Mouse (Mus musculus): ENCODE data around the gene Ppp1r12a. TPM values are rescaled to one million over a fixed set of nuclear protein-coding genes. Genes with fewer than 3 reads are reported as not detected.
"Not testable (repeated sequence)": the region's sequence is repeated elsewhere in the genome, so short reads cannot be mapped to it uniquely, and the experiment has no call there.

Gene Ppp1r12a
- polyA plus RNA-seq, 1 experiment from 2014 or later, result 39.6 TPM

GRCm38 (mm10) chr10:108277198-108277597, 115.2 kb downstream of the Ppp1r12a start:
- DNase-seq (no peak), ATAC-seq (ENCODE audit: low read depth) (no peak)
- no peak overlapping the region for H3K4me2 ChIP-seq
- H3K27ac ChIP-seq, result no peak overlapping the region
- WGBS (ENCODE audit: insufficient replicate concordance), result 57% methylated on average over 7 of the region's 7 CpGs
- no peaks in the 10 kb centered on the region for H3K27me3 ChIP-seq
- H3K4me3 ChIP-seq (replicated peaks), result no peak overlapping the region
- no peak overlapping the region for H3K9ac ChIP-seq
- peaks cover 47% of the 10 kb centered on the region for H3K36me3 ChIP-seq
- 0 out of 2 replicates have a peak, but pooled peaks cover under 1% of the 10 kb centered on the region for H3K4me1 ChIP-seq (replicated peaks)
- no peaks in the 10 kb centered on the region for H3K9me3 ChIP-seq (replicated peaks)

- H3K27me3 ChIP-seq; H3K27ac ChIP-seq; H3K9me3 ChIP-seq (replicated peaks); DNase-seq; H3K9ac ChIP-seq; ATAC-seq (ENCODE audit: low read depth); H3K4me3 ChIP-seq (replicated peaks); H3K4me1 ChIP-seq (replicated peaks); H3K4me2 ChIP-seq: not testable (repeated sequence)
- H3K36me3 ChIP-seq, result peaks cover 24% of the 10 kb centered on the region
- 83% methylated on average over 2 of the region's 5 CpGs for WGBS (ENCODE audit: insufficient replicate concordance)
Measured at GRCm38 (mm10) chr10:108281099-108281498, 119.1 kb downstream of the Ppp1r12a start.

GRCm38 (mm10) chr10:108282351-108282750, 120.4 kb downstream of the Ppp1r12a start:
- 0 out of 2 replicates have a peak, but pooled peaks cover 3% of the 10 kb centered on the region for H3K4me1 ChIP-seq (replicated peaks)
- no peak overlapping the region for H3K4me2 ChIP-seq
- no peaks in the 10 kb centered on the region for H3K9me3 ChIP-seq (replicated peaks)
- no peak overlapping the region for H3K27ac ChIP-seq
- 61% methylated on average over 6 of the region's 6 CpGs for WGBS (ENCODE audit: insufficient replicate concordance)
- peaks cover 19% of the 10 kb centered on the region for H3K36me3 ChIP-seq
- ATAC-seq (ENCODE audit: low read depth) (peak; percentile 74), DNase-seq (peak; percentile 11)
- H3K9ac ChIP-seq, result no peak overlapping the region
- no peaks in the 10 kb centered on the region for H3K27me3 ChIP-seq
- no peak overlapping the region for H3K4me3 ChIP-seq (replicated peaks)

GRCm38 (mm10) chr10:108283418-108283817, 121.4 kb downstream of the Ppp1r12a start:
- Histone ChIP-seq H3K4me1 (replicated peaks) (0 out of 2 replicates have a peak, but pooled peaks cover 3% of the 10 kb centered on the region), H3K9me3 (replicated peaks) (no peaks in the 10 kb centered on the region), H3K9ac (no peak overlapping the region), H3K27me3 (no peaks in the 10 kb centered on the region), H3K4me3 (replicated peaks) (no peak overlapping the region), H3K36me3 (peaks cover 11% of the 10 kb centered on the region), H3K27ac (no peak overlapping the region), H3K4me2 (no peak overlapping the region)
- no peak for DNase-seq
- 80% methylated on average over 2 of the region's 2 CpGs for WGBS (ENCODE audit: insufficient replicate concordance)
- no peak for ATAC-seq (ENCODE audit: low read depth)

GRCm38 (mm10) chr10:108283837-108284236, 121.8 kb downstream of the Ppp1r12a start:
- no peak overlapping the region for H3K4me2 ChIP-seq
- no peak overlapping the region for H3K4me3 ChIP-seq (replicated peaks)
- peaks cover 11% of the 10 kb centered on the region for H3K36me3 ChIP-seq
- 86% methylated on average over 4 of the region's 4 CpGs for WGBS (ENCODE audit: insufficient replicate concordance)
- no peak overlapping the region for H3K9ac ChIP-seq
- DNase-seq (no peak), ATAC-seq (ENCODE audit: low read depth) (no peak)
- no peak overlapping the region for H3K27ac ChIP-seq
- H3K9me3 ChIP-seq (replicated peaks), result no peaks in the 10 kb centered on the region
- 0 out of 2 replicates have a peak, but pooled peaks cover 3% of the 10 kb centered on the region for H3K4me1 ChIP-seq (replicated peaks)
- no peaks in the 10 kb centered on the region for H3K27me3 ChIP-seq

- H3K36me3 ChIP-seq, result peaks cover 11% of the 10 kb centered on the region
- no peak for ATAC-seq (ENCODE audit: low read depth)
- no peaks in the 10 kb centered on the region for H3K9me3 ChIP-seq (replicated peaks)
- no peaks in the 10 kb centered on the region for H3K27me3 ChIP-seq
- H3K27ac ChIP-seq, result no peak overlapping the region
- H3K4me1 ChIP-seq (replicated peaks), result 0 out of 2 replicates have a peak, but pooled peaks cover 3% of the 10 kb centered on the region
- DNase-seq, result no peak
- H3K4me2 ChIP-seq, result no peak overlapping the region
- H3K4me3 ChIP-seq (replicated peaks), result no peak overlapping the region
- H3K9ac ChIP-seq, result no peak overlapping the region
- 77% methylated on average over 4 of the region's 4 CpGs for WGBS (ENCODE audit: insufficient replicate concordance)
Measured at GRCm38 (mm10) chr10:108284445-108284844, 122.5 kb downstream of the Ppp1r12a start.

GRCm38 (mm10) chr10:108284977-108285376, 123.0 kb downstream of the Ppp1r12a start:
- Histone ChIP-seq H3K9ac (no peak overlapping the region), H3K9me3 (replicated peaks) (no peaks in the 10 kb centered on the region), H3K27me3 (no peaks in the 10 kb centered on the region), H3K27ac (no peak overlapping the region), H3K4me3 (replicated peaks) (no peak overlapping the region), H3K4me2 (no peak overlapping the region), H3K4me1 (replicated peaks) (0 out of 2 replicates have a peak, but pooled peaks cover 3% of the 10 kb centered on the region), H3K36me3 (peaks cover 8% of the 10 kb centered on the region)
- WGBS (ENCODE audit: insufficient replicate concordance), result 80% methylated on average over 5 of the region's 5 CpGs
- DNase-seq (no peak), ATAC-seq (ENCODE audit: low read depth) (no peak)

GRCm38 (mm10) chr10:108286658-108287437, 124.9 kb downstream of the Ppp1r12a start:
- no peaks in the 10 kb centered on the region for H3K36me3 ChIP-seq
- no peak overlapping the region for H3K9ac ChIP-seq
- no peak overlapping the region for H3K27ac ChIP-seq
- no peaks in the 10 kb centered on the region for H3K9me3 ChIP-seq (replicated peaks)
- no peak overlapping the region for H3K4me3 ChIP-seq (replicated peaks)
- ATAC-seq (ENCODE audit: low read depth) (no peak), DNase-seq (no peak)
- 64% methylated on average over 11 of the region's 11 CpGs for WGBS (ENCODE audit: insufficient replicate concordance)
- no peaks in the 10 kb centered on the region for H3K27me3 ChIP-seq
- H3K4me1 ChIP-seq (replicated peaks), result 0 out of 2 replicates have a peak, but pooled peaks cover 3% of the 10 kb centered on the region
- H3K4me2 ChIP-seq, result no peak overlapping the region

GRCm38 (mm10) chr10:108287438-108287801, 125.4 kb downstream of the Ppp1r12a start:
- ATAC-seq (ENCODE audit: low read depth) (no peak), DNase-seq (no peak)
- Histone ChIP-seq H3K9me3 (replicated peaks) (no peaks in the 10 kb centered on the region), H3K27me3 (no peaks in the 10 kb centered on the region), H3K4me1 (replicated peaks) (0 out of 2 replicates have a peak, but pooled peaks cover under 1% of the 10 kb centered on the region), H3K36me3 (no peaks in the 10 kb centered on the region), H3K9ac (no peak overlapping the region), H3K27ac (no peak overlapping the region), H3K4me3 (replicated peaks) (no peak overlapping the region), H3K4me2 (no peak overlapping the region)
- 72% methylated on average over 4 of the region's 4 CpGs for WGBS (ENCODE audit: insufficient replicate concordance)

- no peaks in the 10 kb centered on the region for H3K9me3 ChIP-seq (replicated peaks)
- no peaks in the 10 kb centered on the region for H3K36me3 ChIP-seq
- DNase-seq, result no peak
- 84% methylated on average over 13 of the region's 13 CpGs for WGBS (ENCODE audit: insufficient replicate concordance)
- no peak overlapping the region for H3K9ac ChIP-seq
- H3K27me3 ChIP-seq, result no peaks in the 10 kb centered on the region
- H3K27ac ChIP-seq, result no peak overlapping the region
- no peak overlapping the region for H3K4me2 ChIP-seq
- ATAC-seq (ENCODE audit: low read depth), result no peak
- H3K4me1 ChIP-seq (replicated peaks), result no peaks in the 10 kb centered on the region
- no peak overlapping the region for H3K4me3 ChIP-seq (replicated peaks)
Measured at GRCm38 (mm10) chr10:108290046-108290445, 128.1 kb downstream of the Ppp1r12a start.

- 79% methylated on average over 12 of the region's 12 CpGs for WGBS (ENCODE audit: insufficient replicate concordance)
- H3K4me1 ChIP-seq (replicated peaks), result no peaks in the 10 kb centered on the region
- no peak overlapping the region for H3K4me3 ChIP-seq (replicated peaks)
- no peaks in the 10 kb centered on the region for H3K9me3 ChIP-seq (replicated peaks)
- DNase-seq (no peak), ATAC-seq (ENCODE audit: low read depth) (no peak)
- H3K27me3 ChIP-seq, result no peaks in the 10 kb centered on the region
- no peak overlapping the region for H3K9ac ChIP-seq
- H3K27ac ChIP-seq, result no peak overlapping the region
- no peaks in the 10 kb centered on the region for H3K36me3 ChIP-seq
- no peak overlapping the region for H3K4me2 ChIP-seq
Measured at GRCm38 (mm10) chr10:108291688-108292471, 129.9 kb downstream of the Ppp1r12a start.
